Mouse (Mus musculus): ENCODE results near the gene Gabrr1. TPM values are rescaled to one million over a fixed set of nuclear protein-coding genes. Genes with fewer than 3 reads are reported as not detected.
"Not testable (repeated sequence)": the region's sequence is repeated elsewhere in the genome, so short reads cannot be mapped to it uniquely, and the experiment has no call there.

The Gabrr1 gene
- polyA plus RNA-seq (2015; fragmentation: Nextera tagmentation; extraction: Ambion mirVana), result not detected in 2 replicates

DNA sequence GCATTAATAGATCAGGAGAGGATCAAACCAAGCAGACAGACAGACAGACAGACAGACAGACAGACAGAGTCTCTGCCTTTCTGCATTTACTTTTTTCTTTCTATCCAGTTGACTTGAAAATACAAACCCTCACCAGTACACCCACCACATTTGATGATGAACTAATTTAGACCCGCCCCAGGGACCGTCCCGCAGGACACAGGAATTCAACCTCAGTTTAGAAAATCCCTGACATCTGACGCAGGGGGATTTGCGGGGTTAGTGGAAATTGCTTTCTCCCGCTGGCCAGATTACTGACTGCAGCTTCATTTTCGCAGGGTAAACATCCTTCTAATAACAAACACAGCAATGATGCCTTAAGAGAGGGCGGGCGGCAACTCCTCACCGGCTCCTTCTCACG lies at the start of gene Gabrr1:
Gene Gabrr1, plus strand, starts transcription at position 301 of the 400 bp plus-strand sequence.
- Histone ChIP-seq H3K36me3 (ENCODE audit: insufficient read depth, low read length) (no peaks in the 10 kb centered on the region), H3K9ac (replicated peaks; ENCODE audit: low read length) (no peak within 1 kb of the TSS), H3K4me1 (ENCODE audit: insufficient read depth, low read length) (no peaks in the 10 kb centered on the region), H3K4me2 (replicated peaks; ENCODE audit: low read depth, low read length) (no peak within 1 kb of the TSS), H3K27me3 (ENCODE audit: insufficient read depth, low read length) (no peaks in the 10 kb centered on the region), H3K4me3 (ENCODE audit: low read length) (no peak within 1 kb of the TSS), H3K9me3 (ENCODE audit: low read length) (no peaks in the 10 kb centered on the region), H3K27ac (ENCODE audit: low read length) (no peak within 1 kb of the TSS)
- WGBS, result 71% methylated on average over 11 of the region's 11 CpGs
- ATAC-seq (ENCODE audit: low FRiP score, low TSS enrichment), result no peak

DNA sequence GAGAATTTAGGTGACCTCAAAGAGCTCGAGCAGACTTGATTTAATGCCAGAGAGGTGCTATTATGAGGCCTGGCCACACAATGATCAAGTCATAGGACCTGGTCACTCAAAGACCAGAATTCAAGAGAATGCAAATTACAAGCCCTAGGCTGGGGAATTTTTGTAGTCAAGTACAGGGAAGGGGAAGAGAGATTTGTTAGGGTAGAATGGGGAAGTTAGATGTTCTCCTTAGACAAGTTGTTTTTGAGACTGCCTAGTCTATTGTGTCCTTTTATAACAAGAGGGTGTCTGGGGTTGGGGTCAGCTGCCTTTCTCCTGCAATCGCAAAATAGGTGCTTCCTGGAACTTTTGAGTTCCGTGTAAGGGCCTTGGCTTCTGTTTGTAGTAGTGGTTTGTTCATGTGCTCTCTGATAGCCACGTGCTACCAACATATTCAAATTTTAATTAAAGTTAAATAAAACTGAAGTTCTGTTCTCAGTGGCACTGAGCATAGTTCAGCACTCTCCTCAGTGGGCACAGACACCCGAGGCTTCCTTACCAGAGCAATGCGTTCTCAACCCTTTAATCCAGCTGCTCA lies 33.1 kb upstream of the Gabrr1 start:
- WGBS, result 84% methylated on average over 6 of the region's 6 CpGs
- Histone ChIP-seq H3K27ac (ENCODE audit: low read length) (no peak overlapping the region), H3K4me1 (ENCODE audit: insufficient read depth, low read length) (no peaks in the 10 kb centered on the region), H3K4me2 (replicated peaks; ENCODE audit: low read depth, low read length) (no peak overlapping the region), H3K9ac (replicated peaks; ENCODE audit: low read length) (no peak overlapping the region), H3K27me3 (ENCODE audit: insufficient read depth, low read length) (no peaks in the 10 kb centered on the region), H3K4me3 (ENCODE audit: low read length) (no peak overlapping the region), H3K9me3 (ENCODE audit: low read length) (no peaks in the 10 kb centered on the region), H3K36me3 (ENCODE audit: insufficient read depth, low read length) (no peaks in the 10 kb centered on the region)
- no peak for ATAC-seq (ENCODE audit: low FRiP score, low TSS enrichment)

DNA sequence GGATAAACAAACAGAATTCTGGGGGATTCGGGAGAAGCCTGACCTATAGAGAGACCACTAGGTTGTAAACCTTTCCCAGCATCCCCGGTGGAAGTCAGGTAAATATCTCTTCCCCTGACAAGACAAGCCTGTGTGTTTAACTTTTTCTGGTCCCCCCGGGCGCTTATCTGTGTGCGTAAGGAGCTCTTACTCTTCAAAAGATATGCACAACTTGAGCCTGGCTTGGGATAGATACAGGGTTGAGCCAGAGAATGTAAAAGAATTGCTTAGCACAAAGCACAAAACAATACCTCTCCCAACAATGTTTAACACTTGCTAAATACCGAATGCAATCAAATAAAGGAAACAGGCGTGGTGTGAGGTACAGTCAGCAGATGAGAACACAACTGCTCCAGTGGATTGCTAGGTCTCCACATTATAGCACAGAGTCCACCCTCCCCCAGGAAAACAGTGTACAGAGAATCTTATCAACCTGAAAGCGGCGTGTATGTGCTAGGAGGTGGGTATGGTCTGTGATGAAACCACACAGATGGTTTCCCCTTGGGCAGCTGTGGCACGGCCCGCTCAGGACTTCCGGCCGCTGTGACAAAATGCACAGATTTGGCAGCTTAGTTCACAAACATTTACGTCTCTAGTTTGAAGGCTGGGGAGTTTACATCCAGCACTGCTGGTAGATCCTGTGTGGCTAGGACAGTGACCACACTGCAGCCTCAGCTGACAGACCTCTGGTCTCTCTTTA lies 22.4 kb upstream of the Gabrr1 start:
- Histone ChIP-seq H3K27ac (ENCODE audit: low read length) (no peak overlapping the region), H3K36me3 (ENCODE audit: insufficient read depth, low read length) (no peaks in the 10 kb centered on the region), H3K9me3 (ENCODE audit: low read length) (no peaks in the 10 kb centered on the region), H3K27me3 (ENCODE audit: insufficient read depth, low read length) (no peaks in the 10 kb centered on the region), H3K4me1 (ENCODE audit: insufficient read depth, low read length) (no peaks in the 10 kb centered on the region), H3K4me3 (ENCODE audit: low read length) (no peak overlapping the region), H3K9ac (replicated peaks; ENCODE audit: low read length) (no peak overlapping the region), H3K4me2 (replicated peaks; ENCODE audit: low read depth, low read length) (no peak overlapping the region)
- WGBS, result 78% methylated on average over 14 of the region's 14 CpGs
- no peak for ATAC-seq (ENCODE audit: low FRiP score, low TSS enrichment)

- WGBS, result 86% methylated on average over 7 of the region's 7 CpGs
- H3K4me1 ChIP-seq (ENCODE audit: insufficient read depth, low read length), result no peaks in the 10 kb centered on the region
Observed at GRCm38 (mm10) chr4:33110845-33111244, 21.5 kb upstream of the Gabrr1 start.

GRCm38 (mm10) chr4:33111358-33111757 lies 21.0 kb upstream of the Gabrr1 start:
- peaks cover 4% of the 10 kb centered on the region; the same call in 1 of the 2 replicates for H3K9me3 ChIP-seq (ENCODE audit: low read length)
- no peaks in the 10 kb centered on the region for H3K36me3 ChIP-seq (ENCODE audit: insufficient read depth, low read length)
- H3K4me2 ChIP-seq (replicated peaks; ENCODE audit: low read depth, low read length), result no peak overlapping the region
- no peaks in the 10 kb centered on the region for H3K4me1 ChIP-seq (ENCODE audit: insufficient read depth, low read length)
- 83% methylated on average over 9 of the region's 9 CpGs for WGBS
- no peak overlapping the region for H3K27ac ChIP-seq (ENCODE audit: low read length)
- no peak overlapping the region for H3K9ac ChIP-seq (replicated peaks; ENCODE audit: low read length)
- H3K4me3 ChIP-seq (ENCODE audit: low read length), result no peak overlapping the region
- ATAC-seq (ENCODE audit: low FRiP score, low TSS enrichment), result no peak
- no peaks in the 10 kb centered on the region for H3K27me3 ChIP-seq (ENCODE audit: insufficient read depth, low read length)

More at GRCm38 (mm10) chr4:33110845-33111244, 21.5 kb upstream of the Gabrr1 start:
- H3K36me3 ChIP-seq (ENCODE audit: insufficient read depth, low read length), result no peaks in the 10 kb centered on the region
- peaks cover 3% of the 10 kb centered on the region; the same call in 1 of the 2 replicates for H3K9me3 ChIP-seq (ENCODE audit: low read length)
- no peak overlapping the region for H3K9ac ChIP-seq (replicated peaks; ENCODE audit: low read length)
- no peak overlapping the region for H3K4me2 ChIP-seq (replicated peaks; ENCODE audit: low read depth, low read length)
- no peak for ATAC-seq (ENCODE audit: low FRiP score, low TSS enrichment)
- no peak overlapping the region for H3K27ac ChIP-seq (ENCODE audit: low read length)
- no peak overlapping the region for H3K4me3 ChIP-seq (ENCODE audit: low read length)
- no peaks in the 10 kb centered on the region for H3K27me3 ChIP-seq (ENCODE audit: insufficient read depth, low read length)

- H3K9me3 ChIP-seq (ENCODE audit: low read length); ATAC-seq (ENCODE audit: low FRiP score, low TSS enrichment); H3K4me1 ChIP-seq (ENCODE audit: insufficient read depth, low read length); H3K27me3 ChIP-seq (ENCODE audit: insufficient read depth, low read length); H3K36me3 ChIP-seq (ENCODE audit: insufficient read depth, low read length); H3K27ac ChIP-seq (ENCODE audit: low read length); H3K4me3 ChIP-seq (ENCODE audit: low read length); H3K9ac ChIP-seq (replicated peaks; ENCODE audit: low read length); H3K4me2 ChIP-seq (replicated peaks; ENCODE audit: low read depth, low read length): not testable (repeated sequence)
- 93% methylated on average over 10 of the region's 14 CpGs for whole genome bisulfite sequencing
Observed at GRCm38 (mm10) chr4:33112866-33113265, 19.5 kb upstream of the Gabrr1 start.

DNA sequence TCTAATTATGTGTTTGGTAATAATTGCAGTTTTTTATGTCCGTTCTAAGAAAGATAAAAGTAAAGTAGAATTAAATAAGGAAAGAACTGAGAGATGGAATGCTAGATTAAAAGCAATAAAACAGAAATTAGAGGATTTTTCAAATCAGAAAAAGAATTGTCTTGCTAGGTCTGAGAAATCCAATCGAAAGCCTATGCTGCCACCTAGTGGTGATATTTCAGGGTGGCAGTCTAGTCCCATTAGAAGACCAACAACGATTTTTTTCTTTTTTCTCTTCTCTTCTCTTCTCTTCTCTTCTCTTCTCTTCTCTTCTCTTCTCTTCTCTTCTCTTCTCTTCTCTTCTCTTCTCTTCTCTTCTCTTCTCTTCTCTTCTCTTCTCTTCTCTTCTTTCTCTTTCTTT lies 13.2 kb upstream of the Gabrr1 start:
- WGBS, result 4% methylated on average over 3 of the region's 3 CpGs
- not testable (repeated sequence) for H3K27ac ChIP-seq (ENCODE audit: low read length); H3K27me3 ChIP-seq (ENCODE audit: insufficient read depth, low read length); ATAC-seq (ENCODE audit: low FRiP score, low TSS enrichment); H3K4me1 ChIP-seq (ENCODE audit: insufficient read depth, low read length); H3K36me3 ChIP-seq (ENCODE audit: insufficient read depth, low read length); H3K9ac ChIP-seq (replicated peaks; ENCODE audit: low read length); H3K4me3 ChIP-seq (ENCODE audit: low read length); H3K4me2 ChIP-seq (replicated peaks; ENCODE audit: low read depth, low read length); H3K9me3 ChIP-seq (ENCODE audit: low read length)

- H3K36me3 ChIP-seq (ENCODE audit: insufficient read depth, low read length), result no peaks in the 10 kb centered on the region
- no peak for ATAC-seq (ENCODE audit: low FRiP score, low TSS enrichment)
- no peak overlapping the region for H3K4me3 ChIP-seq (ENCODE audit: low read length)
- WGBS, result 74% methylated on average over 6 of the region's 6 CpGs
- no peak overlapping the region for H3K27ac ChIP-seq (ENCODE audit: low read length)
- no peak overlapping the region for H3K4me2 ChIP-seq (replicated peaks; ENCODE audit: low read depth, low read length)
- H3K27me3 ChIP-seq (ENCODE audit: insufficient read depth, low read length), result no peaks in the 10 kb centered on the region
- H3K9me3 ChIP-seq (ENCODE audit: low read length), result no peaks in the 10 kb centered on the region
- no peak overlapping the region for H3K9ac ChIP-seq (replicated peaks; ENCODE audit: low read length)
- no peaks in the 10 kb centered on the region for H3K4me1 ChIP-seq (ENCODE audit: insufficient read depth, low read length)
Observed at GRCm38 (mm10) chr4:33124493-33124892, 7.8 kb upstream of the Gabrr1 start.

- no peak overlapping the region for H3K4me2 ChIP-seq (replicated peaks; ENCODE audit: low read depth, low read length)
Observed at GRCm38 (mm10) chr4:33125409-33126084, 6.8 kb upstream of the Gabrr1 start.

More at GRCm38 (mm10) chr4:33125409-33126084, 6.8 kb upstream of the Gabrr1 start:
- Histone ChIP-seq H3K4me3 (ENCODE audit: low read length) (no peak overlapping the region), H3K4me1 (ENCODE audit: insufficient read depth, low read length) (no peaks in the 10 kb centered on the region), H3K27me3 (ENCODE audit: insufficient read depth, low read length) (no peaks in the 10 kb centered on the region), H3K27ac (ENCODE audit: low read length) (no peak overlapping the region), H3K9me3 (ENCODE audit: low read length) (no peaks in the 10 kb centered on the region), H3K9ac (replicated peaks; ENCODE audit: low read length) (no peak overlapping the region), H3K36me3 (ENCODE audit: insufficient read depth, low read length) (no peaks in the 10 kb centered on the region)
- 70% methylated on average over 10 of the region's 10 CpGs for WGBS
- no peak for ATAC-seq (ENCODE audit: low FRiP score, low TSS enrichment)

Measured in kidney, embryonic 16.5 days (tissue).